Mouse (Mus musculus): Measurements from ENCODE around the gene Nomo1. TPM values are rescaled to one million over a fixed set of nuclear protein-coding genes. Genes with fewer than 3 reads are reported as not detected.

Nomo1 gene
- polyA plus RNA-seq, 1 experiment from 2014 or later, result 43.6 TPM

DNA sequence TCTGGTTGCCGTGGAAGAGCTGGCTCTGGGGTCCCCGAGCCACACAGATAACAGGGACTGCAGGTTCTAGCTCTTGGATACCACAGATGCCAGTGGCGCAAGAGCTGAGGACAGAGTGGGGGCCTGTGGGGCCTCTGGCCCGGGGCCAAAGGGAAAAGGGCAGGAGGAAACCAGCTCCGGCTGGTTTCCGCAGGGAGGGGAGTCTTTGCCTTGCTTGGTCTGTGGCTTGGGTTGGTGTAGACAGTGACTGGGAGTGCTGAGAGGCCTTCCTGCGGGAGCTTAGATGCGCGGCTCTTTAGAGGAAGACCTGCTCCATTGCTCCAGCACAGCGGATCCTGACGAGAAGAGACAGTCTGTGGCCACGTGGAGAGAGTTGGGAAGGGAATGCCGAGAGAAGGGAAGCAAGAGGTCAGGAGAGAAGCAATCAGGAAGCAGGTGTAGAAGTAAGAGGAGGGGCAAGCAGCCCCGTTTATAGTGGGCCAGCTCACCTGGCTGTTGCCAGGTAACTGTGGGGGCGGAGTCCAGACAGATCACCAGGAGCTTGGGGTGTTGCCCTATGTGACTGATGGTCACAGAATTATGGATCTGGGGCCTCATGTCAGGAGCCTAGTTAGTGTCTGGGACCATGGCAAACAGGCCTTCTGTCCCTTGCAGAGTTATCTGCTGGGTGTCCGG is 51.5 kb downstream of the Nomo1 start:
- no peak overlapping the region for H3K4me3 ChIP-seq (replicated peaks)
- WGBS, result 77% methylated on average over 16 of the region's 16 CpGs
- 0 out of 2 replicates have a peak, but pooled peaks cover 6% of the 10 kb centered on the region for H3K9me3 ChIP-seq (replicated peaks)
- peaks cover 6% of the 10 kb centered on the region; the same call in 1 of the 2 replicates for H3K4me1 ChIP-seq
- peaks cover 49% of the 10 kb centered on the region for H3K36me3 ChIP-seq
- ATAC-seq (ENCODE audit: low FRiP score), result 0 out of 2 replicates have a peak, but pooled peaks have one; percentile 11
- H3K27me3 ChIP-seq (replicated peaks), result no peaks in the 10 kb centered on the region
- H3K9ac ChIP-seq (replicated peaks), result no peak overlapping the region
- H3K4me2 ChIP-seq, result no peak overlapping the region
- H3K27ac ChIP-seq (replicated peaks), result no peak overlapping the region

DNA sequence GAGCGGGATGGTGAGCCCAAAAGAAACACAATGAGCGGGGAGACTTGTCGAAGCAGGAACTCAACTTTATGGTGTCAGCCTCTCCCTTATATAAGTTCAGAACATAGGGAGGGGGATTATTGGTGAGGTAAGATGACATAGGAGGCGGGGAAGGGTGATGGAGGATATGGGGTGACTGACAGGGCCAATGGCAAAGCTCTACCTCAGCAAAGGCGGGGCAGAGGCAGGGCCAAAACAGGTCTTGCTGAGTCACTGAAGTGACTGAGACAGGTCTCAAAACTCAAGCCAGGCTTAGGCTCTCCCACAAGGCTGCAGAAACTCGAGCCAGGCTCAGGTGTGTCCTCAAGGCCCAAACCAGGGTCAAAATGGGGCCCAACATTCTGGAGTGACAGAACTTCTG is 52.9 kb downstream of the Nomo1 start:
- H3K9me3 ChIP-seq (replicated peaks), result 0 out of 2 replicates have a peak, but pooled peaks cover 6% of the 10 kb centered on the region
- 86% methylated on average over 6 of the region's 6 CpGs for WGBS
- H3K27ac ChIP-seq (replicated peaks), result no peak overlapping the region
- H3K9ac ChIP-seq (replicated peaks), result no peak overlapping the region
- H3K4me3 ChIP-seq (replicated peaks), result no peak overlapping the region
- H3K4me2 ChIP-seq, result no peak overlapping the region
- H3K4me1 ChIP-seq, result peaks cover 6% of the 10 kb centered on the region; the same call in 1 of the 2 replicates
- H3K36me3 ChIP-seq, result peaks cover 36% of the 10 kb centered on the region
- H3K27me3 ChIP-seq (replicated peaks), result no peaks in the 10 kb centered on the region
- ATAC-seq (ENCODE audit: low FRiP score), result no peak

DNA sequence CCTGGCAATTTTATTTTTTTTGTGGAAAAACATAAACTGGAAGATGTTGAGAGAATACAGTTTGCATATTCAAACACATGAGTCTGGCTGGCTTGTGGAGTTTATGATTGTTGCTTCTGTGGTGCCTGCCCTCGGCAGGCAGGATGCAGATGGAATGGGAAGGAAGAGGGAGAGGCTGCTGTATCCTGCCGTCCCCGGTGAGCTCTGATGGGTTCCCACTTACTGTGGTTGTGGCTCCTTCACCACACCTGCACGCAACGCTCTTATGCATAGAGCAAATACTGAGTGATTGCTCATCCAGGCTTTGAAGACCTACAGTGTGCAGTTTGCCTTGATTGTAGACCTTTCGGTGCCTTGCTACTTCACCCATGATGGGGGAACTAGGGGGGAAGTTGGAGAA is 54.7 kb downstream of the Nomo1 start:
- H3K9ac ChIP-seq (replicated peaks), result no peak overlapping the region
- no peak for ATAC-seq (ENCODE audit: low FRiP score)
- peaks cover 18% of the 10 kb centered on the region for H3K36me3 ChIP-seq
- H3K4me1 ChIP-seq, result peaks cover 6% of the 10 kb centered on the region; the same call in 1 of the 2 replicates
- H3K9me3 ChIP-seq (replicated peaks), result 0 out of 2 replicates have a peak, but pooled peaks cover 6% of the 10 kb centered on the region
- 90% methylated on average over 6 of the region's 6 CpGs for WGBS
- no peak overlapping the region for H3K4me2 ChIP-seq
- no peak overlapping the region for H3K4me3 ChIP-seq (replicated peaks)
- H3K27ac ChIP-seq (replicated peaks), result no peak overlapping the region
- H3K27me3 ChIP-seq (replicated peaks), result no peaks in the 10 kb centered on the region

DNA sequence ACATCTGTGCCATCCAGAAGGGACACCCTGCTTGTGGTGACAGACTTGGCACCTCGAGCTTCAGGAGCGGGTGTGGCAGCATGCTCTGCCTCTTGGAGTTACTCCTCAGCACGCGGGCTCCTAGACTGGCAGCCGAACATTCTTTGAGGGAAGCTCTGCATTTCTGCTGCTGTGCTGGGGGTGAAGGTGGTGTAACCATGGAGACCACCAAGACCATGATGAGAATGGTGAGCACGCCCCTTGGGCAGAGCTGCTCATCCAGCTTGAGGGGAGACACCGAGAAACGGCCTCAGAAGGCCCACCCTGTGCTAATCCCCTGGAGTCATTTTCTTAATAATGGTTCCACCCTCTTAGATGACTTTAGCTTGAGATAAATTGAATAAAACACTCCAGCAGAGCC is 59.3 kb downstream of the Nomo1 start:
- 45% methylated on average over 8 of the region's 8 CpGs for WGBS
- no peak overlapping the region for H3K4me2 ChIP-seq
- peaks cover 9% of the 10 kb centered on the region for H3K27me3 ChIP-seq (replicated peaks)
- no peaks in the 10 kb centered on the region for H3K36me3 ChIP-seq
- H3K4me3 ChIP-seq (replicated peaks), result no peak overlapping the region
- H3K27ac ChIP-seq (replicated peaks), result no peak overlapping the region
- H3K9me3 ChIP-seq (replicated peaks), result 0 out of 2 replicates have a peak, but pooled peaks cover 6% of the 10 kb centered on the region
- ATAC-seq (ENCODE audit: low FRiP score), result no peak
- H3K9ac ChIP-seq (replicated peaks), result no peak overlapping the region
- H3K4me1 ChIP-seq, result peaks cover 17% of the 10 kb centered on the region

DNA sequence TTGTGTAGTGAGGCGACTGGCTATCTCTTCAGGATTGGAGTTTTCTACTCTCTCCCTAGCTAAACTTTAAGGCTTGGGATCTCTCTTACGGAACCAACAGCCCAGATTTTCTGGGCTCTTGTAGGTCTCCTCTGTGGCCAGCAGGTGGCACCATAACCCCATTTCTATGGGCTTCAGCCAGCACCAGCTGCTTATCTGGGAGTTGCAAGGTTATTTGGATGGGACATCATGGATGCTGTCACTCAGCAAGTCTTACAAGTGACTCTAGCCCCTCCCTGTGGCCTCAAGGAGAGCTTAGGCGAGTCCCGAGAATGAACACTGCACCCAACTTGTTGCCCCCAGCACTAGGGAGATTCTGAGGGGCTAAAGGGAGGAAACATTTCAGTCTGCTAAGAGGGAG is 62.6 kb downstream of the Nomo1 start:
- peak; percentile 30; the same call in 1 of the 2 replicates for ATAC-seq (ENCODE audit: low FRiP score)
- no peak overlapping the region for H3K4me2 ChIP-seq

DNA sequence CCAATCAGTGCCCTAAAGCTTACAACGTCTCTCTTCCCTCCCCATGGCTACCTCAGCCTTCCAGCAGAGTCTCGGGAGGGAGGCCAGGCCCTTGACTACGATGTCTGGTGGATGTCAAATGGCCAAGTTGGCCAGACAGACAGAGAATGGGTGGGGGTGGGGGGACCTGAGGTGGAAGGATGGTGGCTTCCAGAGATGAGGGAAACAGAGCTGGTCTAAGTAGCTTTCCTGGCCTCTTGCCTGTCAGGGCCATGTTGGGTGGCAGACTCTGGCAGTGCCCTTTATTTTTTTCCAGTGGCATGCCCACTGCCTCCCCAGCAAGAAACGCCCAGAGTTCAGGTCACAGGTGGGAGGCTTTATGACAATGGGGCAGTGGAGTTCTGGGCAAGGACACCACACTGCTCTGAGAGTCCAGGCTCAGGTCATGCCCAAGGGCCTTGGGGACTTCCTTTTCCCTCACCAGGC is 63.9 kb downstream of the Nomo1 start:
- no peak for ATAC-seq (ENCODE audit: low FRiP score)
- 62% methylated on average over 4 of the region's 4 CpGs for WGBS
- H3K27me3 ChIP-seq (replicated peaks), result peaks cover 9% of the 10 kb centered on the region
- H3K4me2 ChIP-seq, result peak overlapping the region; percentile 22; the same call in 1 of the 2 replicates
- H3K9me3 ChIP-seq (replicated peaks), result no peaks in the 10 kb centered on the region
- H3K36me3 ChIP-seq, result no peaks in the 10 kb centered on the region
- peaks cover 34% of the 10 kb centered on the region for H3K4me1 ChIP-seq
- H3K4me3 ChIP-seq (replicated peaks), result no peak overlapping the region
- H3K9ac ChIP-seq (replicated peaks), result no peak overlapping the region
- H3K27ac ChIP-seq (replicated peaks), result no peak overlapping the region

More for the DNA sequence above, 62.6 kb downstream of the Nomo1 start:
- peaks cover 34% of the 10 kb centered on the region for H3K4me1 ChIP-seq
- no peaks in the 10 kb centered on the region for H3K36me3 ChIP-seq
- no peaks in the 10 kb centered on the region for H3K9me3 ChIP-seq (replicated peaks)
- H3K27ac ChIP-seq (replicated peaks), result no peak overlapping the region
- H3K27me3 ChIP-seq (replicated peaks), result peaks cover 9% of the 10 kb centered on the region
- 5% methylated on average over 4 of the region's 4 CpGs for WGBS
- no peak overlapping the region for H3K4me3 ChIP-seq (replicated peaks)
- H3K9ac ChIP-seq (replicated peaks), result no peak overlapping the region

DNA sequence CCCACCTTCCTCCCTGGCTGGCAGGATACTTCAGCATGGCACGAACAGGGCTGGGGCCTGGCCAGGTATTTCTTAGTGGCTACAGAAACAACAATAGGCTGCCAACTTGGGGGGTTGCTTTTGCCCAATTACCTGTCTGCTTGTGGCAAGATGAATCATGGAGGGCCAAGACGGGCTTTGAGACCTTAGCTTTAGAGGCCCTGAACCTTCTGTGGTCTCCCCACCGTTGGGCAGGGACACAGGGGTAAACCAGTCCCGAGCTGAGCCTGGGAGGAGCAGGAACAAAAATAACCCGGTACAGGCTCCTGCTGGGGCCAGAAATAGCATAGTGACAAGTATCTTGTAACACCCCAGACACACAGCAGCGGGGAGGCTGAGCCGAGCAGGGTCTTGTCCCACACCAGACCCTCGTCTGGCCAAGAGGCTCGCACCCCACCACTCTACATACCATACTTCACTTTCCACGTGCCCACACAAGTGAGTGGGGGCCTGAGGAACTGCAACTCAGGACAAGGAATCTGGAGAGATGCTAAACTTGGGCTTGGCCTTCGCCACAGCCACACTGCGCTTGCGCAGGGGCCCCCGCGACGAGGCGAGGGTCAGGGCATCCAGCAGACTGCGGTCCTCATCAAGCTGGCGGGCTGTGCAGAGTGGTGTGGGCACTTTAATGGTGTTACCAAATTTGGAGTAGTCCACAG is 64.9 kb downstream of the Nomo1 start:
- Histone ChIP-seq H3K27me3 (replicated peaks) (peaks cover 9% of the 10 kb centered on the region), H3K4me3 (replicated peaks) (no peak overlapping the region), H3K4me1 (peaks cover 40% of the 10 kb centered on the region), H3K36me3 (no peaks in the 10 kb centered on the region), H3K27ac (replicated peaks) (no peak overlapping the region), H3K4me2 (peak overlapping the region; percentile 22), H3K9me3 (replicated peaks) (no peaks in the 10 kb centered on the region), H3K9ac (replicated peaks) (no peak overlapping the region)
- ATAC-seq (ENCODE audit: low FRiP score), result no peak
- WGBS, result 88% methylated on average over 19 of the region's 19 CpGs

DNA sequence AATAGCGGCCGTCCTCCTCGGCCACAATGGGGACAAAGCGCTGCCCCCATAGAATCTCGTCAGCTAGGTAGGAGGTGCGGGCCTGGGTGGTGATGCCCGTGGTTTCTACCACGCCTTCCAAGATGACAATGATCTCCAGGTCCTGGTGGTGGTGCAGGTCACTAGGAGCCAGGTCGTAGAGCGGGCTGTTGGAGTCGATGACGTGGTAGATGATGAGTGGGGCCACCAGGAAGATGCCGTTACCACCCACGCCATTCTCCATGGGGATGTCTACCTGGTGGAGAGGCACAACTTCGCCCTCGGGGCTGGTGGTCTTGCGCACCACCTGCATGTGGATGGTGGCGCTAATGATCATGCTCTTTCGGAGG is 65.4 kb downstream of the Nomo1 start:
- H3K9me3 ChIP-seq (replicated peaks), result no peaks in the 10 kb centered on the region
- peaks cover 9% of the 10 kb centered on the region for H3K27me3 ChIP-seq (replicated peaks)
- no peak for ATAC-seq (ENCODE audit: low FRiP score)
- WGBS, result 95% methylated on average over 19 of the region's 19 CpGs
- H3K36me3 ChIP-seq, result no peaks in the 10 kb centered on the region
- H3K27ac ChIP-seq (replicated peaks), result no peak overlapping the region
- H3K4me3 ChIP-seq (replicated peaks), result no peak overlapping the region
- H3K4me2 ChIP-seq, result peak overlapping the region; percentile 22; the same call in 1 of the 2 replicates
- peaks cover 46% of the 10 kb centered on the region for H3K4me1 ChIP-seq
- H3K9ac ChIP-seq (replicated peaks), result no peak overlapping the region

DNA sequence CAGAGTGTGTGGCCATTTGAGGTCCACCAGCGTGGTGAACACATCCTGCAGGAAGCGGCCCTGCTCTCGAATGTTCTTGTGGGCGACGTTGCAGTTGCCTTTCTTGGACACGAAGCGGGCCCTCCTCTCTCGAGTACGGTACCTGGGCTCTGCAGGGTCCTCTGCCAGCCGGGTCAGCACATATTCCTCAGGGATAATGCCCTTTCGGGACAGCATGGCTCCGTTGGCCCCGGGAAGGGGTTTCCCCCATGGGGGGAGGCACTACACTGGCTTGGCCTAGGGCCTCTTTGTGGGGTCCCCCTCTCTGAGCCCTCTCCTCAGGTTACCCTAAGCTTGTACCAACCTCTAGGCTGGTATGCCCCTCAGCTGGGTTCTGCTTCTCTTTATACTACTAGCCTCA is 66.2 kb downstream of the Nomo1 start:
- H3K9ac ChIP-seq (replicated peaks), result peak overlapping the region; percentile 76; the same call in 1 of the 2 replicates

DNA sequence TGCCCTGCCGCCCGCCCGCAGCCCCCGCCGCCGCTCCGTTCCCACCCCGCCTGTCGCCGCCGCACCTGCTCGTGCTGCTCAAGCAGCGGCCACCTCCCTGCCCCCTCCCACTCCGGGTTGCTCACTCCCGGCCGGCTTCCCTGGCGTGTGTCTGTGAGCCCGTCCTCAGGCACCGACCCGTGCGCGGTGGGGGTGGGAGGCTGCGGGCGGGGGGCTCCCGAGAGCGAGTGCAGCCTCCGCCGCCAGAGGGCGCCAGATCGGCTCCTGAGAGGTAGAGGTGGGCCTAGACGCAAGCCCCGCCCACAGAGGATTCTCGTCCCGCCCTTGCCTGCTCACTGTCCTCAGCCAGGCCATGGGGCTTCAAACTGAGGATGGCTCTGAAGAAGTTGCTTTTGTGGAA is 67.1 kb downstream of the Nomo1 start, which contains the start of gene Kcnj11:
Gene Kcnj11, minus strand, starts transcription at position 202 of the 400 bp plus-strand sequence.
- Histone ChIP-seq H3K36me3 (no peaks in the 10 kb centered on the region), H3K27ac (replicated peaks) (peak within 1 kb of the TSS; percentile 37; the same call in 1 of the 2 replicates), H3K4me3 (replicated peaks) (peak within 1 kb of the TSS; percentile 64), H3K4me1 (peaks cover 56% of the 10 kb centered on the region), H3K9ac (replicated peaks) (peak within 1 kb of the TSS; percentile 76), H3K9me3 (replicated peaks) (no peaks in the 10 kb centered on the region), H3K4me2 (peak within 1 kb of the TSS; percentile 83), H3K27me3 (replicated peaks) (peaks cover under 1% of the 10 kb centered on the region; the same call in 1 of the 2 replicates)
- ATAC-seq (ENCODE audit: low FRiP score), result peak; percentile 80
- under 1% methylated on average over 33 of the region's 34 CpGs for whole genome bisulfite sequencing

More for the DNA sequence above, 66.2 kb downstream of the Nomo1 start:
- Histone ChIP-seq H3K9me3 (replicated peaks) (no peaks in the 10 kb centered on the region), H3K27me3 (replicated peaks) (peaks cover 9% of the 10 kb centered on the region), H3K36me3 (no peaks in the 10 kb centered on the region), H3K4me1 (peaks cover 52% of the 10 kb centered on the region), H3K4me3 (replicated peaks) (peak overlapping the region; percentile 64), H3K4me2 (peak overlapping the region; percentile 83), H3K27ac (replicated peaks) (no peak overlapping the region)
- ATAC-seq (ENCODE audit: low FRiP score), result no peak
- 84% methylated on average over 13 of the region's 13 CpGs for WGBS

DNA sequence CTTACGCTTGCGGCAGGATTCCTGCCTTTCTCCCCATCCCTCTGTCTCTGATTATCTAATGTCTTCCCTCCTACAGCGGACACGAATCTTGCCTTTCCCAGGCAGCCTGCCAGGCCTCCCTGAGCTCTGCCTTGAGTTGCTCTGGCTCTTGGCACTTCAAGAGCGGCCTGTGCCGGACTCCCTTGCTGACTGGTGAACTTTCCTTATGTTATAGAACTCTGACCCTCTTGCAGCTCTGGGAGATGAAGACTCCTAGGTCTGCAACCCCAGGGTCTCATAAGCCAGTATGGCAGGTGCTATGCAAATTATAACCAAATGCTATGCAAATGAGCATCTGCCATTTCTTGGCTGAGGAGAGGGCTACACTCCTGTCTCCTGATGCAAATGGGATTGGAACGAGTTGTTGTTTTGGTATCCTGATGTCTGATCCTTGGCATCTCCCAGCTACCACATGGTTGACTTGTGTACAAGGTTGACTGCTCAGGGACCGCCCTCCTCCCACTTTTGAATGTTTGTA is 69.6 kb downstream of the Nomo1 start:
- no peak overlapping the region for H3K4me2 ChIP-seq
- H3K27ac ChIP-seq (replicated peaks), result peak overlapping the region; percentile 30; the same call in 1 of the 2 replicates
- no peak overlapping the region for H3K4me3 ChIP-seq (replicated peaks)
- no peaks in the 10 kb centered on the region for H3K9me3 ChIP-seq (replicated peaks)
- H3K9ac ChIP-seq (replicated peaks), result no peak overlapping the region
- no peaks in the 10 kb centered on the region for H3K36me3 ChIP-seq
- WGBS, result 56% methylated on average over 8 of the region's 8 CpGs
- ATAC-seq (ENCODE audit: low FRiP score), result no peak
- peaks cover 36% of the 10 kb centered on the region for H3K4me1 ChIP-seq
- H3K27me3 ChIP-seq (replicated peaks), result 0 out of 2 replicates have a peak, but pooled peaks cover 4% of the 10 kb centered on the region

Data from neural tube, embryonic 15.5 days (tissue).